In the genomic region with DNA sequence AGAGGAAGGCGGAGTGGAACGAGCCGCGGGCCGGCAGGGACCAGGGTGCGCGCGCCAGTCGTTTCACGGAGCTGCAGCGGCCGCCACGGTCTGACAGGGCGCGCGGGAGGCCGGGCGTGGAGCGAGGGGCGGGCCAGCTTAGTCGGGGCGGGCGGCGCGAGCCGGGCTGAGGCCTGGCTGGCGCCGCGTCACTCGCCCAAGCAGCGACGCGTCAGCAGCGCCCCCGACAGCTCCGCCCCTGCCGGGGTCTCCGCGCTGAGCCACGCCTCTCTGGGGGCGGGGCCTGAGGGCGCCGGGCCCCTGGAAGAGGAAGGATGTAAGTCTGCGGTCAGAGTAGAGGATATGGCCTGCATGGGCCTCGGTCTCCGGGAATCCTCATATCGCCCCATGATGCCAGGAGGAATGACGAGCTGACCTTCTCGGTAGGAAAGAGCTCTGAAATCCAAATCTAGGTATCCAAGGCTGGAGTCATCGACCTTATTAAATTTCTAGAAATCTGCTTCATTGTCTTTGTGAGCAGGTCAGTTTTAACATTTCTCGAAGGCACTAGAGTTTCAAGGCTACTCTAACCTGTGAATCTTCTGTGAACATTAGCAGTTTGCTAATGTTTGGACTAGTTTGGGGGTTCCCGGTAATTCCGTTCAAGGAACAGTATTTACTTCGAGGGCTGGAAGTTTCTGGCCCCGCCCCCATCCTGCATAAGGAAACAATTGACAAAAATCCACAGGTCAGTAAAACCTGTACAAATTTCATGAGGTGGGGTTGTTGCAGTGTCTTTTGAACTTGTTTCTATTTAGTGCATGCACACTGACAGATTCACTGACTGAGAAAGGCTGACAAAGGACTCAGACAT, we compare ENCODE assay signal across 8 mouse cellular contexts. TPM values are rescaled to one million over a fixed set of nuclear protein-coding genes. Genes with fewer than 3 reads are reported as not detected.
DNase-seq lines count a peak whose midpoint lies in the region; ATAC-seq and TF ChIP-seq lines count a peak whose summit lies in the region.

Gene Gmds (minus strand): TSS at position 228 of the 853 bp plus-strand sequence.

- ATAC-seq in CD4-positive, CD25-positive, alpha-beta regulatory T cell, adult 4 months = peak; percentile 91
- ATAC-seq in heart, embryonic 15.5 days (replicated peaks; ENCODE audit: insufficient number of reproducible peaks, insufficient read depth, low FRiP score, low read depth) = peak; percentile 99
- ATAC-seq in liver, embryonic 14.5 days (ENCODE audit: insufficient read depth) = peak; percentile 99
- ATAC-seq in neural tube, embryonic 11.5 days (ENCODE audit: insufficient read depth, low FRiP score, low TSS enrichment) = peak; percentile 99
- peak; percentile 99 for ATAC-seq in stomach, postnatal 0 days (ENCODE audit: low FRiP score, low TSS enrichment)

- no peaks in the 10 kb centered on the region for H3K9me3 ChIP-seq in forebrain, embryonic 10.5 days
- no peaks in the 10 kb centered on the region for H3K9me3 ChIP-seq in heart, embryonic 15.5 days (replicated peaks)
- no peaks in the 10 kb centered on the region for H3K9me3 ChIP-seq in liver, embryonic 14.5 days (ENCODE audit: control insufficient read depth, low read length)
- H3K9me3 ChIP-seq in neural tube, embryonic 11.5 days (ENCODE audit: control insufficient read depth, low read length) = no peaks in the 10 kb centered on the region
- H3K9me3 ChIP-seq in stomach, postnatal 0 days (ENCODE audit: control insufficient read depth, low read length) = no peaks in the 10 kb centered on the region

- WGBS in forebrain, embryonic 10.5 days = 3% methylated on average over 55 of the region's 55 CpGs
- WGBS in heart, embryonic 15.5 days = 2% methylated on average over 55 of the region's 55 CpGs
- 2% methylated on average over 39 of the region's 55 CpGs for WGBS in liver, embryonic 14.5 days (ENCODE audit: insufficient replicate concordance)
- WGBS in neural tube, embryonic 11.5 days = 5% methylated on average over 46 of the region's 55 CpGs
- 1% methylated on average over 47 of the region's 55 CpGs for WGBS in stomach, postnatal 0 days

- no peak for TF ChIP-seq EP300 in liver, embryonic 14.5 days (IDR thresholded peaks at IDR 0.05; ENCODE audit: low read depth)
- peak; percentile 26 for TF ChIP-seq EP300 in stomach, postnatal 0 days (optimal IDR thresholded peaks at IDR 0.05)

- DNase-seq in c-Kit-negative CD71-positive TER-119-positive erythroid progenitor cells, embryonic 14.5 days (ENCODE audit: low read depth, low spot score) = peak; percentile 61
- peak; percentile 88 for DNase-seq in forebrain, embryonic 10.5 days (ENCODE audit: extremely low spot score, low spot score)
- peak; percentile 92 to 96 for DNase-seq in kidney, postnatal 25 days
- DNase-seq in liver, embryonic 14.5 days (ENCODE audit: low read depth in 3 of 3, low spot score in 3 of 3) = peak; percentile 73 to 78 (median 73)
- peak; percentile 99 for DNase-seq in neural tube, embryonic 11.5 days (ENCODE audit: low spot score)
- DNase-seq in stomach, postnatal 0 days (ENCODE audit: low spot score) = peak; percentile 95

- H3K4me1 ChIP-seq in forebrain, embryonic 10.5 days = peaks cover 15% of the 10 kb centered on the region
- H3K4me1 ChIP-seq in heart, embryonic 15.5 days (replicated peaks) = peaks cover 8% of the 10 kb centered on the region; the same call in 1 of the 2 replicates
- H3K4me1 ChIP-seq in liver, embryonic 14.5 days (replicated peaks; ENCODE audit: control insufficient read depth in 2 of 2, insufficient read depth in 2 of 2, low read length in 1 of 2) = peaks cover 4 to 10% of the 10 kb centered on the region in 2 experiments; a peak in 3 of 4 replicates
- H3K4me1 ChIP-seq in neural tube, embryonic 11.5 days (ENCODE audit: control insufficient read depth, insufficient read depth, low read length) = no peaks in the 10 kb centered on the region
- H3K4me1 ChIP-seq in stomach, postnatal 0 days (replicated peaks; ENCODE audit: control insufficient read depth, insufficient read depth) = no peaks in the 10 kb centered on the region

- H3K27me3 ChIP-seq in forebrain, embryonic 10.5 days (ENCODE audit: poor library complexity, severe bottlenecking) = no peaks in the 10 kb centered on the region
- H3K27me3 ChIP-seq in heart, embryonic 15.5 days = no peaks in the 10 kb centered on the region
- no peaks in the 10 kb centered on the region for H3K27me3 ChIP-seq in liver, embryonic 14.5 days (ENCODE audit: control insufficient read depth, insufficient read depth, low read length)
- H3K27me3 ChIP-seq in neural tube, embryonic 11.5 days (ENCODE audit: control insufficient read depth, insufficient read depth, low read length) = no peaks in the 10 kb centered on the region
- H3K27me3 ChIP-seq in stomach, postnatal 0 days (ENCODE audit: control insufficient read depth, insufficient read depth, low read length) = no peaks in the 10 kb centered on the region

- H3K9ac ChIP-seq in heart, embryonic 15.5 days = peak within 1 kb of the TSS; percentile 89
- H3K9ac ChIP-seq in liver, embryonic 14.5 days (replicated peaks) = peak within 1 kb of the TSS; percentile 83
- peak within 1 kb of the TSS; percentile 68 for H3K9ac ChIP-seq in neural tube, embryonic 11.5 days (ENCODE audit: low read length)
- H3K9ac ChIP-seq in stomach, postnatal 0 days (ENCODE audit: low read length) = peak within 1 kb of the TSS; percentile 82

- peaks cover 3% of the 10 kb centered on the region; the same call in 1 of the 2 replicates for H3K36me3 ChIP-seq in forebrain, embryonic 10.5 days (replicated peaks)
- no peaks in the 10 kb centered on the region; the same call in 1 of the 2 replicates for H3K36me3 ChIP-seq in heart, embryonic 15.5 days
- H3K36me3 ChIP-seq in liver, embryonic 14.5 days (replicated peaks; ENCODE audit: control insufficient read depth, insufficient read depth, low read depth) = no peaks in the 10 kb centered on the region
- no peaks in the 10 kb centered on the region for H3K36me3 ChIP-seq in neural tube, embryonic 11.5 days (ENCODE audit: control insufficient read depth, insufficient read depth, low read length)
- no peaks in the 10 kb centered on the region for H3K36me3 ChIP-seq in stomach, postnatal 0 days (ENCODE audit: control insufficient read depth, insufficient read depth, low read length)

- peak within 1 kb of the TSS; percentile 86 for H3K27ac ChIP-seq in forebrain, embryonic 10.5 days
- peak within 1 kb of the TSS; percentile 63 for H3K27ac ChIP-seq in heart, embryonic 15.5 days
- peak within 1 kb of the TSS; percentile 14; the same call in 1 of the 2 replicates for H3K27ac ChIP-seq in liver, embryonic 14.5 days
- H3K27ac ChIP-seq in neural tube, embryonic 11.5 days (ENCODE audit: low read depth, low read length) = no peak within 1 kb of the TSS
- peak within 1 kb of the TSS; percentile 85 for H3K27ac ChIP-seq in stomach, postnatal 0 days (replicated peaks)

- H3K4me3 ChIP-seq in forebrain, embryonic 10.5 days = peak within 1 kb of the TSS; percentile 81
- peak within 1 kb of the TSS; percentile 92 for H3K4me3 ChIP-seq in heart, embryonic 15.5 days
- H3K4me3 ChIP-seq in liver, embryonic 14.5 days (ENCODE audit: insufficient read depth in 1 of 2, low read depth in 2 of 2, low read length in 2 of 2) = peak within 1 kb of the TSS; percentile 74 to 81
- peak within 1 kb of the TSS; percentile 58 for H3K4me3 ChIP-seq in neural tube, embryonic 11.5 days (ENCODE audit: low read depth, low read length)
- peak within 1 kb of the TSS; percentile 79 for H3K4me3 ChIP-seq in stomach, postnatal 0 days (ENCODE audit: low read depth, low read length)

- peak within 1 kb of the TSS; percentile 98 for H3K4me2 ChIP-seq in heart, embryonic 15.5 days
- peak within 1 kb of the TSS; percentile 94 for H3K4me2 ChIP-seq in liver, embryonic 14.5 days (ENCODE audit: low read depth)
- H3K4me2 ChIP-seq in neural tube, embryonic 11.5 days (ENCODE audit: low read depth) = peak within 1 kb of the TSS; percentile 91
- peak within 1 kb of the TSS; percentile 90 for H3K4me2 ChIP-seq in stomach, postnatal 0 days (replicated peaks; ENCODE audit: low read depth)

- no peak for TF ChIP-seq CTCF in liver, embryonic 14.5 days (IDR thresholded peaks at IDR 0.05; ENCODE audit: low read depth)
- no peak for TF ChIP-seq CTCF in stomach, postnatal 0 days (IDR thresholded peaks at IDR 0.05; ENCODE audit: low read depth)

RNA-seq across cellular contexts. Expression of gene Gmds, which starts in this region (rescaled TPM):
- polyA plus RNA-seq in CD4-positive, CD25-positive, alpha-beta regulatory T cell, adult 4 months (2017; shearing (Covaris generic)) = 10 to 100 TPM; 12.9 to 21.0 TPM
- polyA plus RNA-seq in forebrain, embryonic 10.5 days (2016; fragmentation: Nextera tagmentation; extraction: Ambion mirVana) = 28.4 and 28.6 TPM in 2 replicates
- polyA plus RNA-seq in heart, embryonic 15.5 days (2015; fragmentation: Nextera tagmentation; extraction: Ambion mirVana) = 19.4 and 22.6 TPM in 2 replicates
- polyA plus RNA-seq in liver, embryonic 14.5 days (2012; rRNA removed) = 2.7 and 3.7 TPM in 2 replicates
- polyA plus RNA-seq in liver, embryonic 14.5 days (2014; fragmentation: Nextera tagmentation; extraction: Ambion mirVana) = 7.4 and 8.7 TPM in 2 replicates
- 27.5 and 27.7 TPM in 2 replicates for polyA plus RNA-seq in neural tube, embryonic 11.5 days (2014; fragmentation: Nextera tagmentation; extraction: Ambion mirVana)
- polyA plus RNA-seq in stomach, postnatal 0 days (2015; fragmentation: Nextera tagmentation; extraction: Ambion mirVana) = 101 and 102 TPM in 2 replicates
